Mouse (Mus musculus): ENCODE results near the gene Eml1.

GRCm38 (mm10) chr12:108378379-108379133 lies 7.8 kb downstream of the Eml1 start:
- no peak for TF ChIP-seq EP300 (IDR thresholded peaks at IDR 0.05; ENCODE audit: insufficient read depth, low read depth, low read length)
- no peak for TF ChIP-seq POLR2A (IDR thresholded peaks at IDR 0.05; ENCODE audit: insufficient read depth, low read length)
- no peak for TF ChIP-seq CTCF (IDR thresholded peaks at IDR 0.05; ENCODE audit: low read depth, low read length)

Measured in ES-Bruce4 (cell line).